Mouse (Mus musculus): ENCODE data around the gene Prrx2. TPM values are rescaled to one million over a fixed set of nuclear protein-coding genes. Genes with fewer than 3 reads are reported as not detected.
A peak's percentile ranks its signal among the peaks of the same experiment; 100 is the strongest.

Gene Prrx2
- 3.0 and 3.8 TPM in 2 replicates for polyA plus RNA-seq (2015; fragmentation: Nextera tagmentation; extraction: Ambion mirVana)

GRCm38 (mm10) chr2:30834373-30835022 is at the start of gene Prrx2:
Gene Prrx2 (plus strand): TSS chr2:30834972.
- Histone ChIP-seq H3K27me3 (no peaks in the 10 kb centered on the region), H3K4me2 (no peak within 1 kb of the TSS), H3K4me3 (no peak within 1 kb of the TSS), H3K36me3 (no peaks in the 10 kb centered on the region), H3K4me1 (replicated peaks) (peaks cover 26% of the 10 kb centered on the region), H3K9ac (no peak within 1 kb of the TSS; the same call in 1 of the 2 replicates), H3K9me3 (no peaks in the 10 kb centered on the region), H3K27ac (0 out of 2 replicates have a peak within 1 kb of the TSS, but pooled peaks have one; percentile 52)
- no peak for ATAC-seq (ENCODE audit: low FRiP score)
- WGBS, result 70% methylated on average over 7 of the region's 10 CpGs

- H3K4me3 ChIP-seq, result no peak overlapping the region
- H3K36me3 ChIP-seq, result no peaks in the 10 kb centered on the region
- H3K9me3 ChIP-seq, result no peaks in the 10 kb centered on the region
- peak overlapping the region; percentile 49; the same call in 1 of the 2 replicates for H3K9ac ChIP-seq
- H3K27ac ChIP-seq, result peak overlapping the region; percentile 41; the same call in 1 of the 2 replicates
- no peaks in the 10 kb centered on the region for H3K27me3 ChIP-seq
- ATAC-seq (ENCODE audit: low FRiP score), result no peak
- no peak overlapping the region for H3K4me2 ChIP-seq
- 60% methylated on average over 4 of the region's 4 CpGs for WGBS
- H3K4me1 ChIP-seq (replicated peaks), result peaks cover 46% of the 10 kb centered on the region
Measured at GRCm38 (mm10) chr2:30787466-30787865, 47.3 kb upstream of the Prrx2 start.

GRCm38 (mm10) chr2:30792061-30792460 is 42.7 kb upstream of the Prrx2 start:
- Histone ChIP-seq H3K9me3 (no peaks in the 10 kb centered on the region), H3K27me3 (no peaks in the 10 kb centered on the region), H3K27ac (no peak overlapping the region; the same call in 1 of the 2 replicates), H3K9ac (peak overlapping the region; percentile 40; the same call in 1 of the 2 replicates), H3K4me2 (no peak overlapping the region), H3K4me3 (no peak overlapping the region), H3K36me3 (no peaks in the 10 kb centered on the region), H3K4me1 (replicated peaks) (peaks cover 40% of the 10 kb centered on the region)
- 77% methylated on average over 7 of the region's 7 CpGs for WGBS
- no peak for ATAC-seq (ENCODE audit: low FRiP score)

- Histone ChIP-seq H3K36me3 (no peaks in the 10 kb centered on the region), H3K4me3 (peak overlapping the region; percentile 39), H3K27me3 (peaks cover 7% of the 10 kb centered on the region; the same call in 1 of the 2 replicates), H3K9me3 (no peaks in the 10 kb centered on the region), H3K9ac (peak overlapping the region; percentile 70), H3K4me2 (peak overlapping the region; percentile 61), H3K27ac (peak overlapping the region; percentile 89), H3K4me1 (replicated peaks) (peaks cover 42% of the 10 kb centered on the region)
- peak; percentile 75 for ATAC-seq (ENCODE audit: low FRiP score)
- WGBS, result 4% methylated on average over 48 of the region's 48 CpGs
Measured at GRCm38 (mm10) chr2:30794179-30795108, 40.3 kb upstream of the Prrx2 start.

GRCm38 (mm10) chr2:30795271-30795888 is 39.4 kb upstream of the Prrx2 start:
- Histone ChIP-seq H3K27ac (peak overlapping the region; percentile 86), H3K27me3 (peaks cover 17% of the 10 kb centered on the region), H3K4me3 (no peak overlapping the region), H3K9me3 (no peaks in the 10 kb centered on the region), H3K4me1 (replicated peaks) (peaks cover 42% of the 10 kb centered on the region), H3K36me3 (no peaks in the 10 kb centered on the region), H3K4me2 (peak overlapping the region; percentile 61; the same call in 1 of the 2 replicates), H3K9ac (no peak overlapping the region)
- ATAC-seq (ENCODE audit: low FRiP score), result no peak
- WGBS, result 56% methylated on average over 7 of the region's 7 CpGs

- no peak overlapping the region for H3K4me3 ChIP-seq
- peak overlapping the region; percentile 86 for H3K27ac ChIP-seq
- no peaks in the 10 kb centered on the region for H3K36me3 ChIP-seq
- peak; percentile 17; the same call in 1 of the 2 replicates for ATAC-seq (ENCODE audit: low FRiP score)
- peaks cover 22% of the 10 kb centered on the region for H3K27me3 ChIP-seq
- 62% methylated on average over 5 of the region's 5 CpGs for WGBS
- peak overlapping the region; percentile 48 for H3K4me2 ChIP-seq
- H3K9ac ChIP-seq, result peak overlapping the region; percentile 35; the same call in 1 of the 2 replicates
- H3K4me1 ChIP-seq (replicated peaks), result peaks cover 46% of the 10 kb centered on the region
- no peaks in the 10 kb centered on the region for H3K9me3 ChIP-seq
Measured at GRCm38 (mm10) chr2:30795889-30796275, 38.9 kb upstream of the Prrx2 start.

- peak; percentile 77 for ATAC-seq (ENCODE audit: low FRiP score)
- peak overlapping the region; percentile 86 for H3K27ac ChIP-seq
- no peaks in the 10 kb centered on the region for H3K36me3 ChIP-seq
- H3K27me3 ChIP-seq, result peaks cover 27% of the 10 kb centered on the region
- peak overlapping the region; percentile 11; the same call in 1 of the 2 replicates for H3K4me3 ChIP-seq
- peaks cover 51% of the 10 kb centered on the region for H3K4me1 ChIP-seq (replicated peaks)
- peak overlapping the region; percentile 35; the same call in 1 of the 2 replicates for H3K9ac ChIP-seq
- 4% methylated on average over 11 of the region's 11 CpGs for WGBS
- peak overlapping the region; percentile 48 for H3K4me2 ChIP-seq
- H3K9me3 ChIP-seq, result no peaks in the 10 kb centered on the region
Measured at GRCm38 (mm10) chr2:30796382-30796781, 38.4 kb upstream of the Prrx2 start.

GRCm38 (mm10) chr2:30799456-30799855 is 35.3 kb upstream of the Prrx2 start:
- no peak overlapping the region for H3K4me2 ChIP-seq
- WGBS, result 86% methylated on average over 3 of the region's 3 CpGs
- no peak for ATAC-seq (ENCODE audit: low FRiP score)

GRCm38 (mm10) chr2:30800671-30801066 is 34.1 kb upstream of the Prrx2 start:
- Histone ChIP-seq H3K4me1 (replicated peaks) (peaks cover 37% of the 10 kb centered on the region), H3K9me3 (no peaks in the 10 kb centered on the region), H3K27ac (no peak overlapping the region), H3K4me2 (peak overlapping the region; percentile 88), H3K36me3 (no peaks in the 10 kb centered on the region), H3K4me3 (peak overlapping the region; percentile 46), H3K9ac (peak overlapping the region; percentile 77; the same call in 1 of the 2 replicates), H3K27me3 (peaks cover 57% of the 10 kb centered on the region)
- ATAC-seq (ENCODE audit: low FRiP score), result no peak
- WGBS, result 33% methylated on average over 7 of the region's 7 CpGs

More at GRCm38 (mm10) chr2:30799456-30799855, 35.3 kb upstream of the Prrx2 start:
- Histone ChIP-seq H3K27me3 (peaks cover 54% of the 10 kb centered on the region), H3K9ac (no peak overlapping the region), H3K36me3 (no peaks in the 10 kb centered on the region), H3K4me1 (replicated peaks) (peaks cover 49% of the 10 kb centered on the region), H3K9me3 (no peaks in the 10 kb centered on the region), H3K4me3 (no peak overlapping the region), H3K27ac (no peak overlapping the region)

GRCm38 (mm10) chr2:30801067-30801852 is 33.5 kb upstream of the Prrx2 start:
- under 1% methylated on average over 77 of the region's 77 CpGs for WGBS
- H3K4me2 ChIP-seq, result peak overlapping the region; percentile 88
- no peak overlapping the region for H3K27ac ChIP-seq
- peaks cover 57% of the 10 kb centered on the region for H3K27me3 ChIP-seq
- ATAC-seq (ENCODE audit: low FRiP score), result peak; percentile 25; the same call in 1 of the 2 replicates
- H3K9ac ChIP-seq, result peak overlapping the region; percentile 77
- H3K4me1 ChIP-seq (replicated peaks), result peaks cover 31% of the 10 kb centered on the region
- no peaks in the 10 kb centered on the region for H3K36me3 ChIP-seq
- H3K4me3 ChIP-seq, result peak overlapping the region; percentile 46
- no peaks in the 10 kb centered on the region for H3K9me3 ChIP-seq

- H3K36me3 ChIP-seq, result no peaks in the 10 kb centered on the region
- no peak for ATAC-seq (ENCODE audit: low FRiP score)
- H3K9ac ChIP-seq, result no peak within 1 kb of the TSS
- H3K27me3 ChIP-seq, result peaks cover 57% of the 10 kb centered on the region
- no peak within 1 kb of the TSS for H3K4me2 ChIP-seq
- no peak within 1 kb of the TSS for H3K4me3 ChIP-seq
- H3K4me1 ChIP-seq (replicated peaks), result peaks cover 29% of the 10 kb centered on the region
- H3K9me3 ChIP-seq, result no peaks in the 10 kb centered on the region
- H3K27ac ChIP-seq, result no peak within 1 kb of the TSS
- 82% methylated on average over 3 of the region's 3 CpGs for WGBS
Measured at GRCm38 (mm10) chr2:30803604-30804003, 31.2 kb upstream of the Prrx2 start, which contains the start of gene 1700001O22Rik. Gene 1700001O22Rik (minus strand): TSS chr2:30803661.
